Mouse (Mus musculus): ENCODE results near the gene Fjx1. TPM values are rescaled to one million over a fixed set of nuclear protein-coding genes. Genes with fewer than 3 reads are reported as not detected.

Fjx1 gene
- polyA plus RNA-seq, 1 experiment from 2014 or later: 12.1 TPM

DNA sequence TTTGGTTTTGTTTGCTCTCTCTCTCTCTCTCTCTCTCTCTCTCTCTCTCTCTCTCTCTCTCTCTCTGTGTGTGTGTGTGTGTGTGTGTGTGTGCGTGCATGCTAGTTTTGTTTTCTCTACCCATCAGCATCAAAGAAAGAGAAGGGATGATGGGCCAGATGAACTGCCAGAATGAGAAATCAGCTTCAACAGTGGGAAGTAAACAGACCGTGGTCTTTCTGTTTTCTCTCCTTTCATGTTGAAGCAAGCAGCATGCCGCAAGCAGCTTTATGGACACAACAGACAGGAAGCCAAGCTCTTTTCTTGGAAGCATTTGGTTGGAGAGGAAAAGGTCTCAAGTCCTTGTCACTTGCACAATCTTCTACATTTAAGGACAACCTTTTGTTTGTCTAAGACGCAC is 21.2 kb downstream of the Fjx1 start:
- H3K27ac ChIP-seq: no peak overlapping the region
- H3K4me2 ChIP-seq (ENCODE audit: low read length): no peak overlapping the region
- WGBS: 37% methylated on average over 4 of the region's 4 CpGs
- DNase-seq (ENCODE audit: low spot score) (peak; percentile 43), ATAC-seq (replicated peaks; ENCODE audit: low FRiP score, low read depth) (no peak)
- no peak overlapping the region for H3K9ac ChIP-seq (ENCODE audit: low read depth, low read length)
- no peaks in the 10 kb centered on the region for H3K27me3 ChIP-seq (ENCODE audit: insufficient read depth, low read length)
- H3K4me1 ChIP-seq (replicated peaks; ENCODE audit: insufficient read depth, low read length): no peaks in the 10 kb centered on the region
- TF ChIP-seq CTCF (IDR thresholded peaks at IDR 0.05; ENCODE audit: low read depth): no peak
- no peak overlapping the region for H3K4me3 ChIP-seq (replicated peaks; ENCODE audit: low read depth, low read length)
- no peaks in the 10 kb centered on the region for H3K9me3 ChIP-seq (replicated peaks; ENCODE audit: low read length)
- no peaks in the 10 kb centered on the region for H3K36me3 ChIP-seq (ENCODE audit: insufficient read depth, low read length)

DNA sequence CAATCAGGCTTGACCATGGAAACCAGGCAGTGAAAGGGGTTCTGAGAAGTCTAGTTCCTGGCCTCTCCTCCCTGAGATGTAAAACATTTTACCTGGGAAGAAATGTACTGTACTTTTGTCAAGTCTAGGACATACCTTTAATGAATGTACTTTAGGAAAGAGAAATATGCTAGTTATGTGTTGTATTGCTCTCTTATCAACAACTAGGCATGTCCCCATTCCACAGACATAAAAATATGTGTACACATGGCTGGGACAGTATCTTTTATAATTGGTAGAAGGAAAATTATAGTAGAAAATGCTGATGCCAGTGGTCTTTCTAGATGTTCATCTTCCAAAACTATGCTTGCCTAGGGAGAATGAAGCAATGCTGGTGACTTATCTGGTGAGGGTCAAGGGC is 24.3 kb downstream of the Fjx1 start:
- H3K36me3 ChIP-seq (ENCODE audit: insufficient read depth, low read length): no peaks in the 10 kb centered on the region
- no peak for DNase-seq (ENCODE audit: low spot score)
- no peaks in the 10 kb centered on the region for H3K27me3 ChIP-seq (ENCODE audit: insufficient read depth, low read length)
- H3K27ac ChIP-seq: no peak overlapping the region
- no peak overlapping the region for H3K4me2 ChIP-seq (ENCODE audit: low read length)
- H3K4me1 ChIP-seq (replicated peaks; ENCODE audit: insufficient read depth, low read length): no peaks in the 10 kb centered on the region
- no peaks in the 10 kb centered on the region for H3K9me3 ChIP-seq (replicated peaks; ENCODE audit: low read length)
- TF ChIP-seq CTCF (IDR thresholded peaks at IDR 0.05; ENCODE audit: low read depth): no peak
- no peak overlapping the region for H3K4me3 ChIP-seq (replicated peaks; ENCODE audit: low read depth, low read length)
- no peak overlapping the region for H3K9ac ChIP-seq (ENCODE audit: low read depth, low read length)
- ATAC-seq (replicated peaks; ENCODE audit: low FRiP score, low read depth): no peak

DNA sequence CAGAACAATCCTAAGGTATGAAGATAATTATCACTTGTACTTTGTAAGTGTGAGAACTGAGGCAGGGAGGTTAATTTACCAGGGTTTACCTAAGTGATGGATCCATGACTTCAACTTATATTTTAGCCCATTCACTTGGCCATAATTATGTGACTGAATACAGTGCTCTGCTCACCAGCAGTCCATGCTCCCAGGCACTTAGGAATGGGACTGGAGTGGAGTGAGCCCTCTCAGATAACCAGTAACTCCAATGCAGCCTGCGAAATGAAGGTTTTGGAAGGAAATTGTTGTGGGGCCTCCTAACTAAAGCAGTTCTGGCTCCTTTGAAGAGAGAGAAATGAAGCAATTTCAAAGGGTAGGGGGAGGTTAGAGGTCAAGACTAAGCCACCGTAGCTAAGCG is 25.9 kb downstream of the Fjx1 start:
- Histone ChIP-seq H3K4me3 (replicated peaks; ENCODE audit: low read depth, low read length) (no peak overlapping the region), H3K4me1 (replicated peaks; ENCODE audit: insufficient read depth, low read length) (no peaks in the 10 kb centered on the region), H3K4me2 (ENCODE audit: low read length) (no peak overlapping the region), H3K36me3 (ENCODE audit: insufficient read depth, low read length) (no peaks in the 10 kb centered on the region), H3K9ac (ENCODE audit: low read depth, low read length) (no peak overlapping the region), H3K27ac (no peak overlapping the region), H3K9me3 (replicated peaks; ENCODE audit: low read length) (no peaks in the 10 kb centered on the region), H3K27me3 (ENCODE audit: insufficient read depth, low read length) (no peaks in the 10 kb centered on the region)
- WGBS: 51% methylated on average over 3 of the region's 3 CpGs
- no peak for DNase-seq (ENCODE audit: low spot score)
- TF ChIP-seq CTCF (IDR thresholded peaks at IDR 0.05; ENCODE audit: low read depth): no peak
- no peak for ATAC-seq (replicated peaks; ENCODE audit: low FRiP score, low read depth)

DNA sequence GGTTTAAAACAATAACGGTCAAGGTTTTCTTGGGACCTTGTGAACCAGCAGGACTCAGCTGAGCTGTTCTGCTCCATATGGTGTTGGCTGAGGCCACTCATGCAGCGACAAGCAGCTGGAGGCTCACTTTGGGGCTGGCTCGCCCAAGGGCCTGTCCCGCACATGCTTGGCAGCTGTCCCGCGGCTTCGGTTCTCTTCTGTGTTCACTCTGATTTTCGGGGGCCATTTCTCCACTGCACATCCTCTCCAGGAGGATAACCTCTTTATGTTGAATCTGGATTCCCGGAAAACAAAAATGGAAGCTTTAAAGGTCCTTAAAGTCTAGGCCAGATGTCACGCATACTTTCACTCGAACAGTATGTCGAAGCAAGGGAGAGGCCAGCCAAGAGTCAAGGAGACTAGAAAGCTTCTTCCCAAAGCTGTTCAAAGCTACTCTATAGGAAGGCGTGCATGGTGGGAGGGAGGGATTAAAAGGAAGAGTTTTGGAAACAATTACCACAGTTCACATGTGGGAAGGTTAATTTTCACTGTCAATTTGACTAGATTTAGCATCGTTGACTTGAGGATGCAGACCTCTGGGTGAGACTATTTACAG is 36.1 kb downstream of the Fjx1 start:
- no peaks in the 10 kb centered on the region for H3K27me3 ChIP-seq (ENCODE audit: insufficient read depth, low read length)
- DNase-seq (ENCODE audit: low spot score): peak; percentile 35
- H3K9me3 ChIP-seq (replicated peaks; ENCODE audit: low read length): no peaks in the 10 kb centered on the region
- ATAC-seq (replicated peaks; ENCODE audit: low FRiP score, low read depth): no peak
- no peak overlapping the region for H3K4me2 ChIP-seq (ENCODE audit: low read length)
- H3K27ac ChIP-seq: no peak overlapping the region
- H3K4me1 ChIP-seq (replicated peaks; ENCODE audit: insufficient read depth, low read length): no peaks in the 10 kb centered on the region
- no peak overlapping the region for H3K9ac ChIP-seq (ENCODE audit: low read depth, low read length)
- no peak overlapping the region for H3K4me3 ChIP-seq (replicated peaks; ENCODE audit: low read depth, low read length)
- H3K36me3 ChIP-seq (ENCODE audit: insufficient read depth, low read length): no peaks in the 10 kb centered on the region
- WGBS: 78% methylated on average over 14 of the region's 14 CpGs
- TF ChIP-seq CTCF (IDR thresholded peaks at IDR 0.05; ENCODE audit: low read depth): no peak

DNA sequence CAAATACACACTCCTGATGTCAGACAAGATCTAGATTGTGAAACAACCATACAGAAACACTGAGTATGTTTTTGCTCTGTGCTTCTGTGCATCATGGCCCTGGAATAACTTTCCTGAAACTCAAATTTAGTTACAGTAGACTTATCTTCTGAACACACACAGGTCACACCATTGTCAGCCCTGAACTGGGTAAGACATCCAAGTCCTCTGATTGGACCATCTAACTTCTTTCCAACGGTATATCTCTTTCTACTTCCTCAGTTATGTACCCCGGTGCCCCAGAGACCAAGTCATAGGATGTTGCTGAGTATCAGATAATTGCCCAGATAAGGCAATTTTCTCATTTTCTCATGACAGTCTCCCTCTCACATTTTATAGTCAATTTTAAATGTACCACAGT is 39.6 kb downstream of the Fjx1 start:
- H3K4me1 ChIP-seq (replicated peaks; ENCODE audit: insufficient read depth, low read length): no peaks in the 10 kb centered on the region
- no peak overlapping the region for H3K9ac ChIP-seq (ENCODE audit: low read depth, low read length)
- no peak for DNase-seq (ENCODE audit: low spot score)
- 77% methylated on average over 2 of the region's 2 CpGs for WGBS
- no peak overlapping the region for H3K27ac ChIP-seq
- H3K27me3 ChIP-seq (ENCODE audit: insufficient read depth, low read length): no peaks in the 10 kb centered on the region
- no peak overlapping the region for H3K4me3 ChIP-seq (replicated peaks; ENCODE audit: low read depth, low read length)
- no peak for TF ChIP-seq CTCF (IDR thresholded peaks at IDR 0.05; ENCODE audit: low read depth)
- no peaks in the 10 kb centered on the region for H3K36me3 ChIP-seq (ENCODE audit: insufficient read depth, low read length)
- no peak for ATAC-seq (replicated peaks; ENCODE audit: low FRiP score, low read depth)
- no peak overlapping the region for H3K4me2 ChIP-seq (ENCODE audit: low read length)
- no peaks in the 10 kb centered on the region for H3K9me3 ChIP-seq (replicated peaks; ENCODE audit: low read length)

DNA sequence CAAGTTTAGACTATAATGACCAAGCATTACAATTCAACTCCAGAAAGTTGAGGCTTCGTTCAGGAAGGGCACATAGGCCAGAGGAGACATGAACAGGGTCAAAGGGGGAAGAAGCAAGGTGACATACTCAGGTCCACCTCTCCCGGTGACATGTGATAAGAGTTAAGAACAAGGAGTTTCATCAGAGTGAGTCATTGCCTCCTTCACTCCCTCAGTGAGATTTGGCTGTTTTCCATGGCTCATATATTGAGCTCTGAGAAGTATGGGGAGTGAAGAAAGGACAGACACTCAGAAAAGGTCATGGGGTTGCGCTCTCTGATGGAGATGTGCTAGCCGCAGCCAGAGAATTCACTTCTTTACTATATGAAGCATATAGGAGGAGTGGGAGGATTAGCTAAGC is 41.7 kb downstream of the Fjx1 start:
- Histone ChIP-seq H3K4me3 (replicated peaks; ENCODE audit: low read depth, low read length) (no peak overlapping the region), H3K4me2 (ENCODE audit: low read length) (no peak overlapping the region), H3K27ac (no peak overlapping the region), H3K36me3 (ENCODE audit: insufficient read depth, low read length) (no peaks in the 10 kb centered on the region), H3K27me3 (ENCODE audit: insufficient read depth, low read length) (no peaks in the 10 kb centered on the region), H3K9ac (ENCODE audit: low read depth, low read length) (no peak overlapping the region), H3K9me3 (replicated peaks; ENCODE audit: low read length) (no peaks in the 10 kb centered on the region), H3K4me1 (replicated peaks; ENCODE audit: insufficient read depth, low read length) (peaks cover 3% of the 10 kb centered on the region; the same call in 1 of the 2 replicates)
- 44% methylated on average over 4 of the region's 4 CpGs for WGBS
- TF ChIP-seq CTCF (IDR thresholded peaks at IDR 0.05; ENCODE audit: low read depth): no peak
- ATAC-seq (replicated peaks; ENCODE audit: low FRiP score, low read depth) (no peak), DNase-seq (ENCODE audit: low spot score) (no peak)

DNA sequence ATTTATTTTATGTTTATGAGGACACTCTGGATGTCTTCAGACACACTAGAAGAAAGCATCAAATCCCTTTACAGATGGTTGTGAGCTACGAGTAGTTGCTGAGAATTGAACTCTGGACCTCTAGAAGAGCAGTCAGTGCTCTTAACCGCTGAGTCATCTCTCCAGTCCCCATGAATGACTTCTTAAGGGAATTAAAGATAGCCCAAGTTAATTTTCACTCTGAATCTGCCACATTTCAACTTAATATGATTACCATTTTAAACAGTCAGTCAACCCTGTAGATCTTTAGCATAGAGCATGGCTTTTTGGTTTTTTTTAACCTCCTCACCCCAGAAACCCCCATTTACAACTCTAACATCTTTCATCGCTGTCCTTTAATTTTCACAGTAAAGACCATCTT is 42.6 kb downstream of the Fjx1 start:
- H3K36me3 ChIP-seq (ENCODE audit: insufficient read depth, low read length): no peaks in the 10 kb centered on the region
- no peaks in the 10 kb centered on the region for H3K9me3 ChIP-seq (replicated peaks; ENCODE audit: low read length)
- no peak for ATAC-seq (replicated peaks; ENCODE audit: low FRiP score, low read depth)
- H3K9ac ChIP-seq (ENCODE audit: low read depth, low read length): no peak overlapping the region
- no peak for TF ChIP-seq CTCF (IDR thresholded peaks at IDR 0.05; ENCODE audit: low read depth)
- H3K27ac ChIP-seq: no peak overlapping the region
- no peaks in the 10 kb centered on the region for H3K27me3 ChIP-seq (ENCODE audit: insufficient read depth, low read length)
- no peak overlapping the region for H3K4me3 ChIP-seq (replicated peaks; ENCODE audit: low read depth, low read length)
- no peak overlapping the region for H3K4me2 ChIP-seq (ENCODE audit: low read length)
- 87% methylated on average over 3 of the region's 3 CpGs for WGBS
- DNase-seq (ENCODE audit: low spot score): no peak
- H3K4me1 ChIP-seq (replicated peaks; ENCODE audit: insufficient read depth, low read length): peaks cover 3% of the 10 kb centered on the region; the same call in 1 of the 2 replicates
